Mouse (Mus musculus) c-Kit-positive CD71-positive TER-119-negative erythroid progenitor cells, embryonic 14.5 days (primary cell): ENCODE data around the gene Myrfl.

Experiments used
- DNase-seq: peaks from one replicate; pipeline ENCODE4 v3.0.0-alpha.2; 2013; ENCODE audit warnings: low read depth

The Myrfl gene

DNA sequence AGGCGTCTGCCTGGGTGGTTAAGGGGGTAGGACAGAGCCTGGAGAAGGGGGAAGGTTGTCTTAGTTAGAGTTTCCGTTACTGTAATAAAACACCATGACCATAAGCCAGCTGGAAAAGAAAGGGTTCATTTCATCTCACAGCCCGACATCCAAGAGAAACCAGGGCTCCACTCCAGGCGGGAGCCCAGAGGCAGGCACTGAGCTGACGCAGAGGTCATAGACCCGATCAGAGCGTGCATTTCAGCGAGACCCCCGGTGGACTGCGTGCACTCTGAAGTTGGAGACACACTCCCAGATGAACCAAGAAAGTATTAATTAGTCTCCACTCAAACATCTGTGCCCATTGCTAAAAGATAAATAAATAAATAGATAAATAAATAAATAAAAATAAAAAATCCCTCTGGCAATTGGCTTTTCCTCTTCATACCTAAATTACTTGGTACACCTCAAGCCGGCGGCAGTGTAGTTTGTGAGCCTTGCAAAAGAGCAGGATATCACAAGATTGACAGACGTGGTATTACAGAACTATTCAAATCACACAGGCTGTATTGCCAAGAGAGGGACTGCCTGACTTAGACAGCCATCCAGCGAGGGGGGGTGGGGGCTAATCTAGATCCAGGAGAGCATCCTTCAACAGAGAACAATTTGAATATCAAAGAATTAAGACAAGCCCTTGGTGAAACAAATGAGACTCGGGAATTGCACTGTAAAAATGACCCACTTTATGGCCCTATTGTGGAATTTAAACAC, 81.2 kb downstream of the Myrfl start:
- DNase-seq: no peak

DNA sequence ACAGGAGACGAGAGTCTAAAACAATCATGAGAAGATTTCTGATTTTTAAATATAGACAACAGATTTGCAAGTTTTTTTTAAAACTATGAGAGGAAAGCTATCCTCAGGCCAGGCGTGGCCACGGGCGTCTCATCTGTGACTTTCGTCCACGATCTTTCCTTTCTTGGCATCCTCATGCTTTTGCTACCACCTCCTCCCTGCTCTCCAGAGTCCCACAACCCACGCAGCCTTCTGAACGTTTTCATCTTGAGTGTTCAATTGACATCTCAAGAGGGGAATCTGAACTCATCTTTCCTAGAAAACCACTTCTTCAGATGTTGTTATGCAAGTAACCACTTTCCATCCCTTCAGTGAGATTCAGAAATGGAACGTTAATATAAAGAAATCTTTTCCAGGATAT, 83.6 kb downstream of the Myrfl start:
- no peak for DNase-seq

DNA sequence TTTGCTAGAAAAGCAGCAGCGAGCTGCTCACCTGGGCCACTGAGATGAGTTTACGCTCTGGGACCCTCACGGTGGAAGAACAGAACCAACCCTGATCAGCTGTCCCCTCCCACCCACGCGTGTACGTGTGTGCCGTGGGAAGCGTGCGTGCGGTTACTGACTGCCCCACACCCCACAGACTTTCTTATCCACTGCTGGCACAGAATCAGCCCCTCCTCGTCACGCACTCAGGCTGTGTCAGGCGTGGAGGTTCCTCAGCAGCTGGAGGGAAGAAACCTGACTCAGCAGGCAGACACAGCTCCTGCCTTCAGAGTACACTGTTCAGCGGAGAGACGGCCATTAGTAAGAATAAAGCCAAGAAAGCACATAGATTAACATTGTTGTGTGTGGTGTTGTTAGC, 86.0 kb downstream of the Myrfl start:
- DNase-seq: no peak

DNA sequence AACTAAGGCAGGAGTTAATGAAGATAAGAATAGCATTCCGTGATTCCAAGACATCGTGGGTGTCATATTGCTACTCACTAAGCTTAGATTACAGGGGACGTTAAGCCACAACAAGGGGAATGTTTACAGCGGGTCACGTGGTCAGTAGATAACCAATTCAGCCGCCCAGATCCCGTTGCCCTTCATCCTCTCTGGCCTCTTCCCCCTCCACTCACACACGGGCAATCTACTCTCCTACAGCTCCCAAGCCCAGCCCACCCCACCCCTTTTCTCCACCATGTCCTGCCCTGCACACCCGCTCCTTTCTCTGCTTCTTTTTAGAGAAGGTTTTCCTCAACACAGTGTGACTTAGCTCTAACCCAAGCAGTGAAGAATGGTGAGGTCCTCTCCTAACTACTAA, 87.3 kb downstream of the Myrfl start:
- DNase-seq: no peak

DNA sequence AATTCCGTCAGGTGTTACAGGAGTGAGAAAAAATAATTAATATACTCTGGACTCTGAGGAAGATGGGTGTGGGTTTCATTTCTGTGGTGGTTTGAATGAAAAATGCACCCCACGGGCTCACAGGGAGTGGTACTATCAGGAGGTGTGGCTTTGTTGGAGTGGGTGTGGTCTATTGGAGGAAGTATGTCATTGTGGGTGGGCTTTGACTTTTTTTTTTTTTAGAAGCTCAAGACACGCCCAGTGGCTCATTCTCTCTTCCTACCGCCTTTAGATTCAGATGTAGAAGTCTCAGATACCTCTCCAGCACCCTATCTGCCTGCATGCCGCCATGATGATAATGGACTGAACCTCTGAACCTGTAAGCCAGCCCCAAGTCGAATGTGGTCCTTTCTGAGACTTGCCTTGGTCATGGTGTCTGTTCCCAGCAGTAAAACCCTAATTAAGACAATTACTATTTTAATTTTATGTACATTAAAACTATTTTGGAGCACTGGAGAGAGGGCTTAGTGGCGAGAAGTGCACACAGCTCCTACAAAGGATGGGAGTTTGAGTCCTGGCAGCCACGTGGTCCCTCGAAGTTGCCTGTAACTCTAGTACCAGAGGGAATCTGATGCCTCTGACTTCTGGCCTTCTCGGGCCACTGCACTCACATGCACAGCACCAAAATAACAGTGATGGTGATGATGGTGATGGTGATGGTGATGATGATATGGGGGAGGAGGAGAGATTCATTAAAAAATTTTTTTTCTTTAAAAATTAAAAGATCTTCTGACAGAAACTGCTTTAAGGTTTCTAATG, 88.0 kb downstream of the Myrfl start:
- no peak for DNase-seq

DNA sequence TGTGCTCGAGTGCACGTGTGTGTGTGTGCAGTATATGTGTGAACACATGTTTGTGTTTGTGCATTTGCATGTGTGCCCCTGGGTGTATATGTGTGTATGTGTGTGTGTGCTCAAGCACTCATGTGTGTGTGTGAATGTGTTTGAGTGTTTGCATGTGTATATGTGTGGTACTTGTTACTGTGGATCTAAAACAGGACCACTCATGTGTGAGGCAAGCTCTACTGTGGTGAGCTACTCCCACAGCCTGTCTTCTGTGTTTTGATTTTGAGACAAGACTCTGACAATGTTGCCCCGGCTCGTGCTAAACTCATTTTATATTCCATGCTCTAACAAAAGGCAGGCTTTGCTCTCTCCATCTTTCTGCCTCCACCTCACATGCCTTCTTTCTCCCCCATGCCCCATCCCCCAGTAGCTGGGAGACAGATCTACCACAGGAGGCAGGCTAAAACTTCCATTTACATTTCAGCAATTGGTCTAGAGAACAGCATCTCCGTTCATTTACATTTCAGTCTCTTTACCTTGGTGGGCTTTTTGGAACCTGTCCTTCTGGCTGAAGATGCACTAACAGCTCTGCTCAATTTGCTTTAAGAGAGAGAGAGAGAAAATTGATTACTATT, 94.4 kb downstream of the Myrfl start:
- no peak for DNase-seq

DNA sequence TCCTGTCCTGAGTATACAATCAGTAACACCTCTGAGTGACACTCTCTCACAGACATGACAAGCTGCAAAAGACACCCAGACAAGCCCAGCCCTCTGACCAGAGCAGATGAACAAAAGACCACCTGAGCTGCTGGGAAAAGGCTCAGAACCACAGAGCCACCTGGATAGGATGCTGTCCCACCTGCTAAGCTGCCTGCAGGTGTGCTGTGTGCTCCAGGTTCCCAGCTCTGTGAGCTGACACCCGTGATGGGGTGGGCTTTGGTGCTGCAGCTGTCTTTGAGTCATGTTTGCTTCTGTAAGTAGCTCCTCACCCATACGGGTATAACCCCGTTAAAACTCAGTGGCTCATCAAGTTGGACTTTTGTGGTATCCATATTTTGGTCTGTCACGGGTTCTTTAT, 95.4 kb downstream of the Myrfl start:
- no peak for DNase-seq

GRCm38 (mm10) chr10:116796066-116796465, 100.7 kb downstream of the Myrfl start:
- DNase-seq: no peak

DNA sequence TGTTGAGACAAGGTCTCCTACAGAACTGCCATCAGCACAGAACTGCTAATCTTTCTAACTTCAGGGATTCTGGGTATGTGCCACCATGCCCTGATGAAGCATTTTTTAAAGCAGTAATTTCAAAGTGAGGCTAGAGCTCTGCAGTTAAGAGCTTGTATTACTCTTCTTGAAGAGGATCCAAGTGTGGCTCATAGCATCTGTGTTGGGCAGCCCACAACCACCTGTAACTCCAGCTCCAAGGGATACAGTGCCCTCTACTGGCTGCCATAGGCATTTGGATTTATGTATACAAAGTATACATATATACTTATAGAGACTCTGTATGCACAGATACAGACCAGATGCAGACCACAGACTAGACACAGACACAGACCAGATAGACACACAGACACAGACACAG, 107.6 kb downstream of the Myrfl start:
- peak; percentile 6 for DNase-seq

GRCm38 (mm10) chr10:116788431-116788830, 108.3 kb downstream of the Myrfl start:
- DNase-seq: no peak

DNA sequence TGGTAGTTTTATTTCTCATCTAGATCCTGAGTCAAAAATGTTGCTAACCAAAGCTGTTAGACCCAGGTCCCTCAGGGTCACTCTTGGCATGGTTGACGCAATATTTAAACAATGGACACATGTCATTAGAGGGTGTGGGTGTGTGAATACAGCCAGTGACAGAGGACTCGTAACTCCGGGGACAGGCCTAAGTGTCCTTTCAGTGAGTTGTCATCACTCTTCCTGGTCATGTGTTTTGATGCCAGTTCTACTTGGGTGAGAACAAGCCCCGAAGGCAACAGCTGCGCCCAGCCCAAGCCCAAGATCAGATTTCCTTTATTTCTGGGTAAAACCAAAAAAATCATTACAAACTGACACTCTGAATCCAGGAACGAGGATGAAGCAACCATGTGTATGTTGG, 112.6 kb downstream of the Myrfl start:
- no peak for DNase-seq

DNA sequence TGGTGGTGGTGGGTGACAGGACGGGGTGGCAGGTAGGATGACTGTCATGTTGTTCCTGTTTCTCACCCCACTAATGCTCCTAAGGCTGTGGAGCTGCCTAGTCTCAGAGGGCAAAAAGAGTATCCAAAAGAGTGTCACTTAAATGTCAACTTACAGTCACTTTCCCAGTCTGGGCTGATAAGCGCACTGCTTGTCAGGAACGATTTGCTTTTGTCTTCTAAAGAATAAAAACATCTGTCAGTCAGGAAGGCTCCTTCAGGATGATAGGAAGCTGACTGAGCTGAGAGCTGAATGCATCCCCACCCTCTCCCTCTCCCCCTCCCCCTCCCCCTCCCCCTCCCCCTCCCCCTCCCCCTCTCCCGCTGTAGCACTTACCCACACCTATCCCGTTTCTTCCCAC, 113.7 kb downstream of the Myrfl start:
- no peak for DNase-seq

DNA sequence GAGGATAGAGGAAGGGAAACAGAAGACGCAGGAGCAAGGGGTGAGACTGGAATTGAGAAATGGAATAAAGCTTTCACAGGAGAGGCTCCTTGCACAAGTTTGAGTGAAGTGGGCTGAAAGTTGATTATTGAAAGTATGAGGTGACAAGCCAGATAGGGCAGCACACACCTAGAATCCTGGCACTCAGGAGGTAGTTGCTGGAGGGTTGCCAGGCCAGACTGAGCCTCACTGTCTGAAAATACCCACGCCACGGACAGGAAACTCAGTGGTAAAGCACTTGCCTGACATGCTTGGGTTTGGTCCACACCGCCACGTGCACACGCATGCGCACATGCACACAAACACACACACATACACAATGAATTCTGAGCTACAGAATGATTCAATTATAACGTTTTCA, 118.8 kb downstream of the Myrfl start:
- DNase-seq: no peak

GRCm38 (mm10) chr10:116776846-116777245, 119.9 kb downstream of the Myrfl start:
- DNase-seq: no peak

DNA sequence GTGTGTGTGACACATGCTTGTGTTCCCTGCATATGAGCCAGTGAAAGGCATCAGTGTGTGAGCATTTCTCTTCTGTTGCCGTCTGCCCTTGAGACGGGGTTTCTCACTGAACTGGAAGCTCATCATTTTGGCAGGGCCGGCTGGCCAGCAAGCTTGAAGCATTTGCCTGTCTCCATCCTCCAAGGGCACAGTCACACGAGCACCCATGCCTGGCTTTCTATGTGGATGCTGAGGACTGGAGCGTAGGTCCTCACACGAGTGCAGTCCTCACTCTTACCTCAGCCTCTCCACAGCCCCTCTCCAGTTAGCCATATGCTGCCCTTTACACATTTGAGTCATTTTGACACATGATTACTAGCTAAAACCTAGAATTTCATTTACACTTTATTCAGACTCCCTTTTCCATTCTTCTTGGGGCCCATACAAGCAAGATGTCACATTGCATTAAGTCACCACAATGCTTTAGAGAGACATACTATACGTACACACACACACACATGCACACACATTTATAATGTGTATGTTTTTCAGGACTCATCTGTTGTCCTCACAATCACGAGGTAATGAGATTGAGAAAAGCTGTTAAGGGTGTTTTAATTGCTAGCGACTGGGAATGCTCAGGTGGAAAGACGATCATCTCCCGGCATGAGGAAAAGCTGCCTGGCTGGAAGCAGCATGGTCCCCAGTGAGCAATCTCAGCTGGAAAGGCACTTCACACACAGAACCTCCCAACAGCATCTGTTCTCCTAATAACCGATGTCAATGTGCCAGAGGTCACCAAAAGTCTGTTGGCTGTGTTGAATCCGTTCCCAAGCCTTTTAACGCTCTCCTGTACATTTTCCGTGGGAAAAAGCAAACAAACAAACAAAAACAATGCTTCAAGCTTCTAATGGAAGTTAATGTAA, 122.6 kb downstream of the Myrfl start:
- no peak for DNase-seq

GRCm38 (mm10) chr10:116771215-116771935, 125.3 kb downstream of the Myrfl start:
- no peak for DNase-seq

GRCm38 (mm10) chr10:116768642-116769041, 128.1 kb downstream of the Myrfl start:
- no peak for DNase-seq

- no peak for DNase-seq
Measured at GRCm38 (mm10) chr10:116766525-116766924, 130.2 kb downstream of the Myrfl start.

GRCm38 (mm10) chr10:116761476-116762068, 135.1 kb downstream of the Myrfl start:
- DNase-seq: no peak

GRCm38 (mm10) chr10:116760561-116760960, 136.2 kb downstream of the Myrfl start:
- no peak for DNase-seq

DNA sequence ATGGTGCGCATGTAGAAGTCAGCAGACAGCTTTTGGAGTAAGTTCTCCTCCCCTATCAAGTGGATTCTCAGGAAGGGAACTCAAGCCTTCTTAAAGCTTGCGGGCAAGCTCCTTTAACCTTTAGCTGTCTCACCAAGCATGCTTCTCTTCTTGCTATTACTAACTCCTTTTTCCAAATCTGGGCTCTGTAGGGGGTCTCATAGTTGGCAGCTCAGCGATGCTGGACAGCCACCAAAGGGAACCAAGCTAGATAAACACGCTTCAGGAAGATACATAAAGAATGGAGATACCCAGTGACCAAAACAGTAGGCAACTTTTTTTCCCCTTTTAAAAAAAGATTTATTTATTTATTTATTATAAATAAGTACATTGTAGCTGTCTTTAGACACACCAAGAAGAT, 136.9 kb downstream of the Myrfl start:
- no peak for DNase-seq
